Mouse (Mus musculus) common myeloid progenitor, adult 5-6 weeks (primary cell): Measurements from ENCODE around the gene Wdr70. TPM values are rescaled to one million over a fixed set of nuclear protein-coding genes. Genes with fewer than 3 reads are reported as not detected.
A peak's percentile ranks its signal among the peaks of the same experiment; 100 is the strongest.
"Not testable (repeated sequence)": the region's sequence is repeated elsewhere in the genome, so short reads cannot be mapped to it uniquely, and the experiment has no call there.

Experiments used
- ATAC-seq: replicated peaks from 2 replicates; pipeline ENCODE4 v1.8.0; 2016; ENCODE audit warnings: low read depth, mild to moderate bottlenecking, moderate TSS enrichment, inconsistent platforms; ENCODE audit not compliant: poor library complexity, severe bottlenecking
- total RNA-seq: library from RNA; stranded (forward); fragments of 200-1000, 187-1606 nt; gene quantifications from 2 replicates; pipeline ENCODE4 v1.2.3, GENCODE M21; 2017

Gene Wdr70
- 45.2 and 48.5 TPM in 2 replicates for total RNA-seq

- ATAC-seq, result peak; percentile 98
These were observed at the start of gene Wdr70 for GRCm38 (mm10) chr15:8098774-8099749. TSS of gene Wdr70 (minus strand) at chr15:8099209.

- no peak for ATAC-seq
These were observed 36.6 kb upstream of the Wdr70 start for GRCm38 (mm10) chr15:8135606-8136005.

- ATAC-seq, result no peak
These were observed 32.8 kb upstream of the Wdr70 start for GRCm38 (mm10) chr15:8131761-8132160.

- no peak for ATAC-seq
These were observed 32.3 kb upstream of the Wdr70 start for GRCm38 (mm10) chr15:8131268-8131667.

GRCm38 (mm10) chr15:8129281-8129680, 30.3 kb upstream of the Wdr70 start:
- 0 out of 2 replicates have a peak, but pooled peaks have one; percentile 50 for ATAC-seq

- no peak for ATAC-seq
These were observed 10.8 kb upstream of the Wdr70 start for GRCm38 (mm10) chr15:8109782-8110181.

- ATAC-seq, result peak; percentile 99
These were observed 10.1 kb upstream of the Wdr70 start, which contains the start of gene Nup155 for GRCm38 (mm10) chr15:8108966-8109743. TSS of gene Nup155 (plus strand) at chr15:8109273.

DNA sequence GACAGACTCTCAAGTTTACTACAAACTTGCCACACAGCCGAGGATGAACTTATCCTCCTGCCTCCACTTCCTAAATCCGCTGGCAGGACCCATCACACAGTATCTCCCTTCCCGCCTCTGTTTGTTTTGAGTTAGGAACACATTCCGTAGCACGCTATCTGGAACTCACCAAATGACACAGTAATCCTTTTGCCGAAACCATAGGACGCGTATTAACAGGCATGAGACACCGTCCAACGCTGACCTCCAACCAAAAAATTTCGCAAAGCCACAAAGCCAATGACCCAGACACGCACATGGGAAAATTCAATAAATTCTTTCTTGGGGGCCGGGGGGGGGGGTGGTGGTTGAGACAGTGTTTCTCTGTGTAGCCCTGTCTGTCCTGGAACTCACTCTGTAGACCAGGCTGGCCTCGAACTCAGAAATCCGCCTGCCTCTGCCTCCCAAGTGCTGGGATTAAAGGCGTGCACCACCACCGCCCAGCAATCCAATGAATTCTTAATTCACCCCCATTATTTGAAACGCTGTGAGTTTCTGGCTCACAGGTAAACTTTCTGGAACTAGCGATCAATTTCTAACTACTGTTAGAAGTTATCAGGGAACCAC, 9.5 kb upstream of the Wdr70 start:
- no peak for ATAC-seq

GRCm38 (mm10) chr15:8101975-8102542, 3.0 kb upstream of the Wdr70 start:
- not testable (repeated sequence) for ATAC-seq

DNA sequence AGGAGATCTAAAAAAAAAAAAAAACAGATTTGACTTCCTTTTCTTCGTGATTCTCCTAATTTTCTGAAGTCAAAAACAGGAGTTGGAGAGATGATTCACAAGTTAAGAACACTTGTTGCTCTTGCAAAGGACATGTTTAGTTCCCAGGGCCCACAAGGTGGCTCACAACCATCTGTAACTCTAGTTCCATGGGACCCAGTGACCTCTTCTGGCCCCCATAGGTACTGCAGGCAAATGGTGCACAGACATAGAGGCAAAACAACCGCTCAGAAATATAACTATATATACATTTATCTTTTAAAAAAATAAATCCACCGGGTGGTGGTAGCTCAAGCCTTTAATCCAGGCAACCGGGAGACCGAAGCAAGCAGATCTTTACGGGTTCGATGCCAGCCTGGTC, 1.2 kb downstream of the Wdr70 start:
- ATAC-seq, result peak; percentile 76

DNA sequence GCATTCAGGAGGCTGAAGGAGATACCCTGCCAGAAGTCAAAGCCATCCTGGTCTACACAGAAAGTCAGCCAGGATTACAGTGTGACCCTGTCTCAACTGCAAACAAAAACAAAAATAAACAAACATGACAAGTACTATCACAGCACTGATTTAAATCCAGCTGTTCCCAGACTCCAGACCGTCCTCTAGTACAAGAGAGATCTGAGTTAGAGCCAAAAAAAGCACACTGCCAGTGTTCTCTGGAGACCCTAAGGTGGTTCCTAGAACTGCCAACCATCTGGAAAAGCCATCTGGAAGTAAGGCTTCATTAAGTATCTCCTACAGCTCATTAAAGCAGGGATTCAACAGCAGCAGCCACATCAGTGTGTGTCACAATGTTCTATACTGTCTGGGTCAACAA, 6.3 kb downstream of the Wdr70 start:
- not testable (repeated sequence) for ATAC-seq

- no peak for ATAC-seq
These were observed 8.3 kb downstream of the Wdr70 start for GRCm38 (mm10) chr15:8090685-8091084.

DNA sequence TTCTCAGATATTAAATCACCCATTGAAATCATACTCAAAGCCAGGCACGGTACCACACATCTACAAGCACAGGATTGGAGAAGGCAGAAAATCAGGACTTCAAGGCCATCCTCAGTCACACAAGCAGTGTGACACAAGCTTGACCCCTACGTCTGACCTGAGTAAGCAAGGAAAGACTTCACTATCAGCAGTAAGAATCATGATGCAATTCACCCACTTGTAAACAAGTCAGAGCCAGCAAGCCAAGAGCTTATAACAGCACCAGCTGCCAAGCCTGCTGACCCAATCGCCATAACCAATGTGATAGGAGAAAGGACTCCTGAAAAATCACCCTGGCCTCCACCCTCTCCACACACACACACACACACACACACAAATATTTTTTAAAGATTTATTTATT, 10.3 kb downstream of the Wdr70 start:
- ATAC-seq, result no peak

DNA sequence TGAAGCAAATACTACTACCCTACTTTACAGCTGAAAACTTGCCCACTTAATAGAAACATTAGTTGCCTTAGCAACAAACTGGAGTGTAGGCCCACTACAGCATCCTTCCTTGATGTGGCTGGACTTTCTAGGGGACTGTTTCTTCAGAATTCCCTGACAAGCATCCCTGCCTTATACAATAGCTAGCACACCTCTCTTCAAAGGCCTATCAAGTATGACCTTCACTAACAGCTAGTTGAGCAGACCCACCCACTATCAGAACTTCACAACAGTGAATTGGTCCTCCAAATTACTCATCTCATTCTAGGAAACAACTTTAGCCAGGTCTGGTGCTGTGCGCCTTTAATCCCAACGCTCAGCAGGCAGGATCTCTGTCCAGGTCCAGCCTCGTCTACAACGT, 11.7 kb downstream of the Wdr70 start:
- ATAC-seq, result no peak

DNA sequence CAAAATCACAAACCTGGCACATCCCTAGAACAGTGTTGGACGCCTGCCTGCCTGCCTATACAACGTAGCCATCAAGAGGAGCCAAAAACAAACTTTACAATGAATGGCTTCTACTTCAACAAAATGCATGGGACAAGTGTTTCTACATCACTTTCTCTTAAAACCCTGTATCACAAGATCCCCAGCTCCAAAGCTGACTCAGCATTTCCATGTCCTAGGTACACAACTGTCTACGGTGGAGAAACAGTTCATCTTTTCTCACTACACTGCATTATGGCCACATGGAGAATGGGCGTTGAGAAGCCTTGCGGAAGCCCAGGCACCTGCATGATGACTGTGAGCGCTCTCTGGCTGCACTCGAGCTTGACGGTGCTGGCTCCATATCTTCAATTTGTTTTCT, 16.9 kb downstream of the Wdr70 start:
- no peak for ATAC-seq

- ATAC-seq, result not testable (repeated sequence)
These were observed 25.9 kb downstream of the Wdr70 start for GRCm38 (mm10) chr15:8073159-8073558.

DNA sequence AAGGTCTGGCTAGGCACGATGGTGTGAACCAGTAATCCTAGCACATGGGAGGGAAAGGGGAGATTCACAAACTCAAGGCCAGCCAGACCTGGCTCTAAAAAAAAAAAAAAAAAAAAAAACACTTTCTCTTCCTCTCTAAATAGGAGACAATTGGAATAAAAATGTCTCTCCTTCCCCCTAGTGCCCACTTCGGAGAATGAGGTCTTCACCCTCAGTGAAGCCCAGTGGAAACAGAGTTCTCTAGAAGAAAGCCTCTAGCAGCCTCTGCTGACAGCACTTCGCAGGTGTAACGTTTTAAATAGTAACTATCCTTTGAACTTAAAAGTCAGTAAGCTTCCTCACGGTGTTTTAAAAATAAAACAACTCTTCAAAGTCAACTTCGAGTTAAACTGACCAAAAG, 33.8 kb downstream of the Wdr70 start:
- ATAC-seq, result no peak

GRCm38 (mm10) chr15:8051177-8051576, 47.8 kb downstream of the Wdr70 start:
- ATAC-seq, result no peak

GRCm38 (mm10) chr15:8039834-8040233, 59.2 kb downstream of the Wdr70 start:
- ATAC-seq, result no peak

DNA sequence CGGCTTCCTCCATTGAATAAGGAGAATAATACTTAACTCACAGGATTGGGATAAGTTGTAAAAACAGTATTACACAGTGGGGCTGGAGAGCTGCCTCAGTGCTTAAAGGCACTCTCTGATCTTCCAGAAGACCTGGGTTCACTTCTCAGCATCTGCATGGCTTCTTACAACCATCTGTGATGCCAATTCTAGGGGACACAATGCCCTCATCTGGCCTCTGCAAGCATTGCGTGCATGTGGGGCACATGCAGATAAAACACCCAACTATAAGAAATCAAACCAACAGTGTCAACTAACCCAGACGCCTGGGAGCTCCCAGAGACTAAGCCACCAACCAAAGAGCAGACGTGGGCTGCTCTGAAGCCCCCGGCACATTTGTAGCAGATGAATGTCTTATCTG, 60.6 kb downstream of the Wdr70 start:
- ATAC-seq, result no peak
